Mouse (Mus musculus) olfactory bulb, adult 2 months (tissue): ENCODE measurements around the gene Prkg1. TPM values are rescaled to one million over a fixed set of nuclear protein-coding genes. Genes with fewer than 3 reads are reported as not detected.

Experiments used
- H3K27ac ChIP-seq: fragments of 200-500 bp; 2 replicates; pipeline ENCODE4 v1.5.1; 2012; ENCODE audit warnings: low read depth, low read length; ENCODE audit not compliant: insufficient read depth
- H3K4me1 ChIP-seq: fragments of 200-500 bp; 2 replicates; pipeline ENCODE4 v1.6.1; 2012; ENCODE audit warnings: low read length; ENCODE audit not compliant: control insufficient read depth, insufficient read depth
- H3K4me3 ChIP-seq: fragments of 200-500 bp; 2 replicates; pipeline ENCODE4 v1.5.1; 2012; ENCODE audit warnings: mild to moderate bottlenecking, low read depth, low read length, moderate library complexity; ENCODE audit not compliant: insufficient read depth
- CTCF ChIP-seq: fragments of 200-500 bp; IDR thresholded peaks from 2 replicates; pipeline ENCODE4 v1.5.1; 2012; ENCODE audit warnings: low read depth, mild to moderate bottlenecking, low read length, moderate library complexity; ENCODE audit not compliant: insufficient read depth
- POLR2A ChIP-seq: fragments of 200-500 bp; IDR thresholded peaks from 2 replicates; pipeline ENCODE4 v1.6.1; 2012; ENCODE audit warnings: mild to moderate bottlenecking, low read depth, low read length, moderate library complexity; ENCODE audit not compliant: insufficient read depth
- WGBS: fragments of 180-500 bp; shearing (Covaris S2); methylation state at CpG from one replicate; pipeline ENCODE4 v1.1.7; 2018; 5-methylcytosine and 5-hydroxymethylcytosine counted together
- polyA plus RNA-seq: library from polyadenylated mRNA; stranded (reverse); fragments of >200 nt; gene quantifications from 2 replicates; pipeline ENCODE4 v1.2.4, GENCODE M21; 2012; ENCODE audit warnings: low replicate concordance; ENCODE audit not compliant: missing spikeins, insufficient read depth, insufficient read length

Prkg1 gene
- polyA plus RNA-seq, 1 experiment, result not detected

DNA sequence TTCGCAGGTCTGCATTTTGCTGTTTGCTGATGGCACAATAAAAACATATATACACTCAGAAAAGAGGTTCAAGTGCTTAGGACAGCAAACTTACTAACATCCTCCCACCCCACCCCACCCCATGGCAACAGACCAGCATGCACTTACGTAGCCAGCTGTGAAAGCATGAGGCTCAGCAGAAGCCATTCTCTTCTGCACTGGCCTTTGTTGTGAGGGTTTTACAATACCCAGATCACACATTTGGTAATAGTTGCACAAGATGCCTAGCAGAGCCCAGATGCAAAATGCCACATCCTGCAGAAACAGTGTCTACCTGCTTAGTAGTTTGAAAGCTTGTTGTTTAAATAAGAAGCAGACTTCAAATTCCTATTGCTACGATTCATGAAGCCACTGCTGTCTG lies 814.2 kb downstream of the Prkg1 start:
- no peak for TF ChIP-seq CTCF
- no peak for TF ChIP-seq POLR2A
- no peak overlapping the region for H3K4me3 ChIP-seq
- H3K27ac ChIP-seq, result no peak overlapping the region
- WGBS, result 80% methylated on average over 3 of the region's 3 CpGs
- no peaks in the 10 kb centered on the region for H3K4me1 ChIP-seq

GRCm38 (mm10) chr19:30948202-30948601 lies 816.6 kb downstream of the Prkg1 start:
- Histone ChIP-seq H3K4me1 (no peaks in the 10 kb centered on the region), H3K4me3 (no peak overlapping the region), H3K27ac (no peak overlapping the region)
- 73% methylated on average over 1 of the region's 1 CpGs for WGBS
- TF ChIP-seq POLR2A (no peak), CTCF (no peak)

- TF ChIP-seq CTCF (no peak), POLR2A (no peak)
- H3K27ac ChIP-seq, result no peak overlapping the region
- peaks cover 2% of the 10 kb centered on the region; the same call in 1 of the 2 replicates for H3K4me1 ChIP-seq
- 69% methylated on average over 5 of the region's 5 CpGs for WGBS
- H3K4me3 ChIP-seq, result no peak overlapping the region
Observed at GRCm38 (mm10) chr19:30942369-30942992, 822.4 kb downstream of the Prkg1 start.

GRCm38 (mm10) chr19:30938058-30938457 lies 826.8 kb downstream of the Prkg1 start:
- TF ChIP-seq CTCF, result no peak
- no peak for TF ChIP-seq POLR2A
- WGBS, result 87% methylated on average over 2 of the region's 2 CpGs
- Histone ChIP-seq H3K27ac (no peak overlapping the region), H3K4me1 (peaks cover 2% of the 10 kb centered on the region; the same call in 1 of the 2 replicates), H3K4me3 (no peak overlapping the region)

- Histone ChIP-seq H3K4me1 (no peaks in the 10 kb centered on the region), H3K27ac (no peak overlapping the region), H3K4me3 (no peak overlapping the region)
- TF ChIP-seq CTCF (no peak), POLR2A (no peak)
- 76% methylated on average over 5 of the region's 5 CpGs for WGBS
Observed at GRCm38 (mm10) chr19:30931469-30932192, 833.2 kb downstream of the Prkg1 start.

DNA sequence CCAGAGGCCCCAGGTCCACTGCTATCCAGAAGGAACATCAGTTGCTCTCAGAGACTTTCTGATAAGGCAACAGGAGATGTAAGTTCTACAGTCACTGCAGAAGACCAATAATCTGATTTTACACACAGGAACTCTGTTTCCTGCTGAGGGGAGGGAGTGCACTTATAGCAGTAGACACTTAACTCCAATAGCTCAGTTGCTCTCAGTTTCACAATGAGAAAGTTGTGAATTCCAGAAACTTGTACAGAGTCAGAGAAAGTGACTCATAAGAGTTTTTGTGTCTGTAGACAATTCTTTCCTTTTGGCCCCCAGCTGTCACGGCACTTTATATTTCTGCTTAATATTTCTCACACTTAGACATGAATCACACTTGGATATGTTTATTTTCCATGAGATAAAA lies 840.8 kb downstream of the Prkg1 start:
- H3K4me1 ChIP-seq, result no peaks in the 10 kb centered on the region
- no peak overlapping the region for H3K4me3 ChIP-seq
- TF ChIP-seq POLR2A (no peak), CTCF (no peak)
- 83% methylated on average over 1 of the region's 1 CpGs for WGBS
- H3K27ac ChIP-seq, result no peak overlapping the region

DNA sequence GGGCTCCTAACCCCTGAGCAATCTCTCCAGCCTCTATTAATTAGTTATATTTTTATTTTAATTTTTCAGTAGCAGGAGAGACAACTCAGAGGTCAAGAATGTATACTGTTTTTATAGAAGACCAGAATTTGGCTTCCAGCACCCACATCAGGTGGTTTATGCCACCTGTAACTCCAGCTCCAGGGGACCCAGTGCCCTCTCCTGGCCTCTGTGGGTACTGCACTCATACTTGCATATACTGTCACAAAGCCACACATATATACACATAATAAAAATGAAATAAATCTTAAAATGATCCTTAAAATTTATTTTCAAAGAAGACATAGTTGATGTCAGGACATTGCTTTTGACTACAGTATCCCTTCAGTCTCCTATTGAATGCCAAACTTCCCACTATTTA lies 862.5 kb downstream of the Prkg1 start:
- no peaks in the 10 kb centered on the region for H3K4me1 ChIP-seq
- H3K4me3 ChIP-seq, result no peak overlapping the region
- no peak overlapping the region for H3K27ac ChIP-seq
- TF ChIP-seq POLR2A (no peak), CTCF (no peak)

DNA sequence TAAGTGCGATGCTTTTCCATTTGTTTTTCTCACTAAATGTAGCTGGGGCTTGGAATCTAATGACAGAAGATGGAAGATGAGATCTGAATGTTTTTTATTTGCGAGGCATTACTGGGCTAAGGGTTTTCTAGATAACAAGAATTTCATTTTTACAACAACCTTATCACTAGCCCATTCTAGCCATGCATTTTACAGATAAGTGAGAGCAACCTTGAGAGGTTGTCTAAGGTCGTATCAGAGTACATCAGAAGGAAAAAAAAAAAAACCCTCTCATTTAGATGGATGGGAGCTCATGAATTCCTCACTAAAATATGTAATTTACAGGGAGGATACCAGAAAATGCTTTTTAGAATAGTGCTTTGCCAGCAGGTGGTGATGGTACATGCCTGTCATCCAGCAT lies 863.8 kb downstream of the Prkg1 start:
- Histone ChIP-seq H3K4me3 (no peak overlapping the region), H3K4me1 (no peaks in the 10 kb centered on the region), H3K27ac (no peak overlapping the region)
- WGBS, result 97% methylated on average over 3 of the region's 3 CpGs
- TF ChIP-seq POLR2A, result no peak
- TF ChIP-seq CTCF, result no peak

DNA sequence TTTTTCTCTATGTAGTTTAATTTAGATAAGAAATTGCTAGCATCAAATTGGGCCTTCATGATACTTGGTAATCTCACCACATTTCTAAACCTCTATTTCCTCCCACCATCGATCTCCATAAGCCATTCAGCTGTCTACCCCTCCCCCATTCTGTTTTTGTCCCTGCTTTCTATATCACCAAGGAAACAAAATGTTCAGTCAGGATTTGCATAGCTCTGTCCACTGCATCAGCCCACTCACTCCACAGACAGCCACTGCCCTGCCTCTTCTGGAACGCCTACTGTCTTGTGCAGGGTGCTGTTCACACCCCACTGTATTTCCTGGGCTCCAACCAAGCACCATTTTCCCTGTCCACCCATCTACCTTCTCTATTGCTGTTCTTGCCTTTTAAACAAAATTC lies 874.5 kb downstream of the Prkg1 start:
- Histone ChIP-seq H3K4me3 (no peak overlapping the region), H3K4me1 (no peaks in the 10 kb centered on the region), H3K27ac (no peak overlapping the region)
- TF ChIP-seq POLR2A (no peak), CTCF (no peak)
- WGBS, result 63% methylated on average over 2 of the region's 2 CpGs
